Mouse (Mus musculus): Measurements from ENCODE around the gene B230217C12Rik. TPM values are rescaled to one million over a fixed set of nuclear protein-coding genes. Genes with fewer than 3 reads are reported as not detected.
A peak's percentile ranks its signal among the peaks of the same experiment; 100 is the strongest.

B230217C12Rik gene
- 2.7 and 3.5 TPM in 2 replicates for polyA plus RNA-seq (2012; rRNA removed)

GRCm38 (mm10) chr11:97840539-97840954, at the start of gene B230217C12Rik:
Gene B230217C12Rik (plus strand): TSS chr11:97840780.
- Histone ChIP-seq H3K27me3 (ENCODE audit: control insufficient read depth, insufficient read depth, low read length) (no peaks in the 10 kb centered on the region), H3K4me3 (ENCODE audit: control insufficient read depth, low read depth, low read length) (peak within 1 kb of the TSS; percentile 83), H3K4me1 (ENCODE audit: control insufficient read depth, insufficient read depth, low read length) (peaks cover 3% of the 10 kb centered on the region), H3K36me3 (ENCODE audit: control insufficient read depth, insufficient read depth, low read length) (no peaks in the 10 kb centered on the region), H3K27ac (ENCODE audit: control insufficient read depth, insufficient read depth, low read depth, low read length) (peak within 1 kb of the TSS; percentile 40)
- TF ChIP-seq POLR2A (IDR thresholded peaks at IDR 0.05; ENCODE audit: control insufficient read depth, low read depth, low read length) (no peak), CTCF (IDR thresholded peaks at IDR 0.05; ENCODE audit: control insufficient read depth, insufficient read depth, insufficient replicate concordance, low read depth, low read length) (no peak)

- no peak overlapping the region for H3K4me3 ChIP-seq (ENCODE audit: control insufficient read depth, low read depth, low read length)
- no peaks in the 10 kb centered on the region for H3K36me3 ChIP-seq (ENCODE audit: control insufficient read depth, insufficient read depth, low read length)
- TF ChIP-seq CTCF (IDR thresholded peaks at IDR 0.05; ENCODE audit: control insufficient read depth, insufficient read depth, insufficient replicate concordance, low read depth, low read length) (no peak), POLR2A (IDR thresholded peaks at IDR 0.05; ENCODE audit: control insufficient read depth, low read depth, low read length) (no peak)
- no peaks in the 10 kb centered on the region for H3K27me3 ChIP-seq (ENCODE audit: control insufficient read depth, insufficient read depth, low read length)
- no peak overlapping the region for H3K27ac ChIP-seq (ENCODE audit: control insufficient read depth, insufficient read depth, low read depth, low read length)
- peaks cover 5% of the 10 kb centered on the region for H3K4me1 ChIP-seq (ENCODE audit: control insufficient read depth, insufficient read depth, low read length)
Measured at GRCm38 (mm10) chr11:97793165-97793564, 47.4 kb upstream of the B230217C12Rik start.

- H3K4me1 ChIP-seq (ENCODE audit: control insufficient read depth, insufficient read depth, low read length) = peaks cover 34% of the 10 kb centered on the region
- no peak for TF ChIP-seq CTCF (IDR thresholded peaks at IDR 0.05; ENCODE audit: control insufficient read depth, insufficient read depth, insufficient replicate concordance, low read depth, low read length)
- TF ChIP-seq POLR2A (IDR thresholded peaks at IDR 0.05; ENCODE audit: control insufficient read depth, low read depth, low read length) = no peak
- no peak overlapping the region for H3K4me3 ChIP-seq (ENCODE audit: control insufficient read depth, low read depth, low read length)
- no peaks in the 10 kb centered on the region for H3K36me3 ChIP-seq (ENCODE audit: control insufficient read depth, insufficient read depth, low read length)
- H3K27ac ChIP-seq (ENCODE audit: control insufficient read depth, insufficient read depth, low read depth, low read length) = no peak overlapping the region
- H3K27me3 ChIP-seq (ENCODE audit: control insufficient read depth, insufficient read depth, low read length) = 0 out of 2 replicates have a peak, but pooled peaks cover 3% of the 10 kb centered on the region
Measured at GRCm38 (mm10) chr11:97796910-97797309, 43.7 kb upstream of the B230217C12Rik start.

DNA sequence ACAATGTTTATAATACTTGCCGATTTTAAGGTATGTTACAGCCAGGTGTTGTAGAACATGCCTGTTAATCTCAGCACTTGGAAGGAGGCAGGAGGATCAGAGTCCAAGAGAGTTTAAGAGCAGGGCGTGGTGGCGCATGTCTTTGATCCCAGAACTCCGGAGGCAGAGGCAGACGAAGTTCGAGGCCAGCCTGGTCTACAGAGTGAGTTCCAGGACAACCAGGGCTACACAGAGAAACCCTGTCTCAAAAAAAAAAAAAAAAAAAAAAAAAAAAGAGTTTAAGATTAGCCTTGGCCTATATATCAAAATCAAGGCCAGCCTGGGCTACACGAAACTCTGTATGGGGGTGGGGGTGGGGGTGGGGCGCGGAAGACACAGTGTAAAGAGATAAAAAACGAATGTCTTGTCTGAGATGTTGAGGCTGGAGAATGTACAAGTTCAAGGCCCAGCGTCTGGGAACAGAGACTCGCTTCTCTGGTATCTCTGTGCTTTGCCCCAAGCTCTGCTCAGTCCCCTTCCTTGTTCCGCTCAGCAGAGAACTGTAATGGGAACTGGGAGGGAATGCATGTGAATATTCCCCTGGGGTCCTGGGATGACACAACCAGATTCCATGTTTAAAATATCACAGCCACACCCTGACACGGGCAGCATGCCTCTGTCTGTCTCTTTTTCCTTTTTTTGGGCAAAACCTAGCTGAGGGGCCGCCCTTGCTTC, 43.1 kb upstream of the B230217C12Rik start:
- H3K36me3 ChIP-seq (ENCODE audit: control insufficient read depth, insufficient read depth, low read length) = no peaks in the 10 kb centered on the region
- H3K27me3 ChIP-seq (ENCODE audit: control insufficient read depth, insufficient read depth, low read length) = 0 out of 2 replicates have a peak, but pooled peaks cover 3% of the 10 kb centered on the region
- H3K4me3 ChIP-seq (ENCODE audit: control insufficient read depth, low read depth, low read length) = no peak overlapping the region
- TF ChIP-seq POLR2A (IDR thresholded peaks at IDR 0.05; ENCODE audit: control insufficient read depth, low read depth, low read length) (no peak), CTCF (IDR thresholded peaks at IDR 0.05; ENCODE audit: control insufficient read depth, insufficient read depth, insufficient replicate concordance, low read depth, low read length) (no peak)
- no peak overlapping the region; the same call in 1 of the 2 replicates for H3K27ac ChIP-seq (ENCODE audit: control insufficient read depth, insufficient read depth, low read depth, low read length)
- peaks cover 35% of the 10 kb centered on the region for H3K4me1 ChIP-seq (ENCODE audit: control insufficient read depth, insufficient read depth, low read length)

- peaks cover 35% of the 10 kb centered on the region for H3K4me1 ChIP-seq (ENCODE audit: control insufficient read depth, insufficient read depth, low read length)
- H3K27me3 ChIP-seq (ENCODE audit: control insufficient read depth, insufficient read depth, low read length) = 0 out of 2 replicates have a peak, but pooled peaks cover 3% of the 10 kb centered on the region
- H3K4me3 ChIP-seq (ENCODE audit: control insufficient read depth, low read depth, low read length) = no peak overlapping the region
- TF ChIP-seq CTCF (IDR thresholded peaks at IDR 0.05; ENCODE audit: control insufficient read depth, insufficient read depth, insufficient replicate concordance, low read depth, low read length) (no peak), POLR2A (IDR thresholded peaks at IDR 0.05; ENCODE audit: control insufficient read depth, low read depth, low read length) (no peak)
- no peaks in the 10 kb centered on the region for H3K36me3 ChIP-seq (ENCODE audit: control insufficient read depth, insufficient read depth, low read length)
- H3K27ac ChIP-seq (ENCODE audit: control insufficient read depth, insufficient read depth, low read depth, low read length) = no peak overlapping the region; the same call in 1 of the 2 replicates
Measured at GRCm38 (mm10) chr11:97798083-97798435, 42.5 kb upstream of the B230217C12Rik start.

DNA sequence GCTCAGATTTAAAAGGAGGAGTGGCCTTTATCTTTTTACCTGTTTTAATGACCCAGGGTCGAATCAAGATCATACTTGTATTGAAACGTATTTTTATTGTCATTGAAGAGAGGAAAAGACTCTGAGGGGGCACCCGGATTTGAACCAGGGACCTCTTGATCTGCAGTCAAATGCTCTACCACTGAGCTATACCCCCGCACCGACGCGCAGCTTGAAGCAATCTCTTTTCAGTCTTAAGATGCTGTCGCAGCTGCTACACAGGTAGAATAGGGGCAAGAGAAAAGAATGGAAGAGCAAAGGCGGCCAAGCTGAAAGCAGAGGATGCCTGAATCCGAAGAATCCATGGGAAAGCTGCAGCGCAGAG, 41.8 kb upstream of the B230217C12Rik start, which contains the start of gene Lasp1:
Gene Lasp1, plus strand, starts transcription at position 219 of the 364 bp plus-strand sequence.
- H3K27me3 ChIP-seq (ENCODE audit: control insufficient read depth, insufficient read depth, low read length) = 0 out of 2 replicates have a peak, but pooled peaks cover 3% of the 10 kb centered on the region
- peak within 1 kb of the TSS; percentile 89 for H3K4me3 ChIP-seq (ENCODE audit: control insufficient read depth, low read depth, low read length)
- peaks cover 35% of the 10 kb centered on the region for H3K4me1 ChIP-seq (ENCODE audit: control insufficient read depth, insufficient read depth, low read length)
- TF ChIP-seq CTCF (IDR thresholded peaks at IDR 0.05; ENCODE audit: control insufficient read depth, insufficient read depth, insufficient replicate concordance, low read depth, low read length) (no peak), POLR2A (IDR thresholded peaks at IDR 0.05; ENCODE audit: control insufficient read depth, low read depth, low read length) (no peak)
- H3K27ac ChIP-seq (ENCODE audit: control insufficient read depth, insufficient read depth, low read depth, low read length) = peak within 1 kb of the TSS; percentile 90
- no peaks in the 10 kb centered on the region for H3K36me3 ChIP-seq (ENCODE audit: control insufficient read depth, insufficient read depth, low read length)

- Histone ChIP-seq H3K36me3 (ENCODE audit: control insufficient read depth, insufficient read depth, low read length) (no peaks in the 10 kb centered on the region), H3K4me3 (ENCODE audit: control insufficient read depth, low read depth, low read length) (peak overlapping the region; percentile 89), H3K4me1 (ENCODE audit: control insufficient read depth, insufficient read depth, low read length) (peaks cover 35% of the 10 kb centered on the region), H3K27me3 (ENCODE audit: control insufficient read depth, insufficient read depth, low read length) (0 out of 2 replicates have a peak, but pooled peaks cover 3% of the 10 kb centered on the region), H3K27ac (ENCODE audit: control insufficient read depth, insufficient read depth, low read depth, low read length) (peak overlapping the region; percentile 90)
- no peak for TF ChIP-seq CTCF (IDR thresholded peaks at IDR 0.05; ENCODE audit: control insufficient read depth, insufficient read depth, insufficient replicate concordance, low read depth, low read length)
- peak; percentile 73 for TF ChIP-seq POLR2A (IDR thresholded peaks at IDR 0.05; ENCODE audit: control insufficient read depth, low read depth, low read length)
Measured at GRCm38 (mm10) chr11:97799146-97799993, 41.2 kb upstream of the B230217C12Rik start.

Data from testis, adult 2 months (tissue).